Mouse (Mus musculus) granulocyte monocyte progenitor cell, adult 5-6 weeks (primary cell): ENCODE measurements around the gene Zbtb24. TPM values are rescaled to one million over a fixed set of nuclear protein-coding genes. Genes with fewer than 3 reads are reported as not detected.
A peak's percentile ranks its signal among the peaks of the same experiment; 100 is the strongest.
"Not testable (repeated sequence)": the region's sequence is repeated elsewhere in the genome, so short reads cannot be mapped to it uniquely, and the experiment has no call there.

Source experiments
- ATAC-seq: replicated peaks from 2 replicates; pipeline ENCODE4 v1.8.0; 2016; ENCODE audit warnings: mild to moderate bottlenecking, moderate TSS enrichment, inconsistent platforms; ENCODE audit not compliant: poor library complexity, severe bottlenecking
- total RNA-seq, 2 experiments: library from RNA; stranded (forward) in 1 of 2; stranded (reverse) in 1 of 2; fragments of 200-712, 200-1000 nt in 1 of 2; fragments of >200 nt in 1 of 2; fragmentation: Nextera tagmentation in 1 of 2; gene quantifications; 2 replicates each; pipeline ENCODE4 v1.2.3; 2014 to 2017

Zbtb24 gene
- total RNA-seq (2014; fragmentation: Nextera tagmentation), result 11.4 and 14.1 TPM in 2 replicates
- 17.2 and 18.1 TPM in 2 replicates for total RNA-seq (2017)

DNA sequence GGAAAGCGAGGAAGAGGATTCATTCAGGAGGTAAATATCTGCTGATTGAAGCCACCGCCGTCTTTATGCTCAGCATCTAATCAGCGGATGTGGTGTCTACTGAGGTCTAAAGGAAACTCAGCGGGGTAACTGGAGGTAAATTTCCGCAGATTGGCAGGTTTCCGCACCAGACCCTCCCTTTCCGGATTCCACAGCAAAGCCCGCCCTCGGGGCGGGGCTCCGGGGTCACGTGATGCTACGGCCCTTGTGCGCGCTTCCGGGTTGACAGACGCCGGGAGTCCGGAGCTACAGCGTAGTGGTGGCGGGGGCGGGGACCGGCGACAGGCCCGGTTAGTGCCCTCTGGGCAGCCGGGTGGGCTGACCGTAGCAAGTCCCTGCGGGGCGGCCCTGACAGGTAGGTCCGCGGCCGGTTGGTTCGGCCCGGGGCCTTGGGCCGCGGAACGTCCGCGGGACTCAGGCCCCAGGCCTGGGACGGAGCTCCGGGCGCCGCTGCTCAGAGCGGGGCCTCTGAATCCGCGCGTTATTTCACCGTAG, at the start of gene Zbtb24:
Gene Zbtb24, plus strand, starts transcription at position 247 of the 534 bp plus-strand sequence.
- peak; percentile 94 for ATAC-seq

DNA sequence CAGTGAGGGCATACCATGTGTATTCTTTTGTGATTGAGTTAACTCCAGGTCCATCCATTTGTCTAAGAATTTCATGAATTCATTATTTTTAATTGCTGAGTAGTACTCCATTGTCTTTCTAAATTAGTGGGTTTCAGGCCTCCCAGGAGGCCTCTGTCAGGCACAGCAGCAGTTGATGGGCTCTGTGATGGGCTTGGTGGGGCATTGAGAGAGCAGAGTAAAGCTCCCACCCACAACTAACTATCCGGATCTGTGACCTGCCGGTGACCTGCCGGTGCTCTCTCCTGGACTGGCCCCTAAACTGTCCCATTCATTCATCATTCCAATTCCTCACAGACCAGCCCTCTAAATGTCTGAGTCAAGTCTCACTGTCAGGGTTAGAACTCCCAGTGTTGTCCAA, 49.1 kb upstream of the Zbtb24 start:
- ATAC-seq, result no peak

DNA sequence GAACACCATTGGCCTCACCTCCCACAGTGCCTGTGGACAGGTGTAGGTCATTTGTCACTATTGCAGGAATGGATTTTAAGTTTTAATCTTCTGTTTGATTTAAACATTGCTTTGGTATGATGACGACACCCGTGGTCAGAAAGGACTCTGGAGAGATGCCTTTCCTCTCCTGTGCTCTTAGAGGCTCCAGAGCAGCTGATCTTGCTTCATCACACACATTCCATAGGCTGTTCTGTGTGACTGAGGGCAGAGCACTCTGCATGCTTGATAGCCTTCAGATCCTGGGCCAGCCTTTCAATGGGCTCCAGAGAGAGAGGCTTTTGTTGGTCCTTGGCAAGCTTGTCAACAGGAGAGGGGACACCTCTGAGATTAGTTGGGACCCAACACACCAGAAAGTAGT, 46.8 kb upstream of the Zbtb24 start:
- ATAC-seq, result no peak

DNA sequence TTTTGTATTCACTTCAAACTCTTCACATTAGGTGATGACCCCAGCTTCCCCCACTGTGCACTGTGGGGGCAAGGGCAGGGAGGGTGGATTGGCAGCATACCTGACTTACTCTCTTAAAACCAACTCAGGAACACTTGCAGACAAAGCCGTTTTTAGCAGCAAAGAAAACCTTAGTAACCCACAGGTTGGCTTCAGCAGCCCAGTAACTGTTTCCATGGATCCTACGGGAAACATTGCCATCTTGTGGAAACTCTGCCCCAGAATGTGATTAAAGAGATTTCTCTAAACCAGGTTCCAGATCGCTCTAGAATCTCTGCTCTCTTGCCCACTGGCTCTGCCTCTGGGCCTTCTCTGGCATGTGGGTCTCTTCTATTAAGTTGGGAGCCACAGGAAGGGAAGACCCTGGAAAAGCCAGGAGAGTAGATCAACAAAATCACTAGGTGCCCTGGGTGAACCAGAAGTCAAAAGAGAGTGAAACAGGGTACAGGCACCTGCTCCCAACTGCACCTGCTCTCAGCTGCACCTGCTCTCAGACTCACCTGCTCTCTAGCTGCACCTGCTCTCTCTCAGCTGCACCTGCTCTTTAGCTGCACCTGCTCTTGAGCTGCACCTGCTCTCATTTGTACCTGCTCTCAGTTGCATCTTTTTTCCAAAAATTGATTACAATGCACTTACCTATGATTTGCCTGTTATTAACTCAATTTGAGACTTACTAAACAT, 46.1 kb upstream of the Zbtb24 start:
- no peak for ATAC-seq

DNA sequence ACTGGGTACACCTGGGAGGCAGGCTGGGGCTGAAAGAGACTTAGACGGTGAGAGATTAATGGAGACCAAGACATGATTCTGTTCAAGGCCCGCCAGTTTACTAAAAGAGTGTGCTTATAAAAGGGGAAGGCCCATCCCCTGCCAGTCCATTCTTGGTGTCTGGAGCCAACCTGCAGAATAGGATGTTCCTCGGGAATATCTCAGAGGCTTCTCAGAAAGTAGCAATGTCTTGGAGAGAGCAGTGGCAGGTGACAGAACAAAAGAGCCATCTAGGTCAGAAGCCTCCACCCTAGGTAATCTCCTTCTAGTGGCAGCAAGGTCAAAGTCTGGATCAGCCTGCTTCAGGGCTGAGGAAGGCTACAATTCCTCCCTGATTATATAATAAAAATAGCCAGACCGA, 40.0 kb upstream of the Zbtb24 start:
- not testable (repeated sequence) for ATAC-seq

DNA sequence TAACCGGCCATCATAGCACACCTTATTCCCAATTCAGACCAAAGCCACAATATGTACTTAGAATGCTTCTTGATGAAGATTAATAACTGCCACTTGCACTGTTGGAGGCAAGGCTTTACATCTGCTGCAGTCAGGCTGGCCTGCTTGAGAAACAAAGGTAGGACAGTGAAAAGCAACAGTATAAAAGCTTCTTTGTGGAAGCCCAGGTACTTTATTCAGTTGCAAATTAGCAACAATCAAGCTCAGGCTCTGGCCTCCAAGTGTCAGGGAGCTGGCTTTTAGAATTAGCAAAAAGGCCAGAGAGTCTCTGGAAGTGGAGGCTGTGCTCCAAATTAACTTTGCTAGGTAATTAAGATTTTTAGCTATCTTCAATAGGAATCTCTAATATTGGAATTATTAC, 39.4 kb upstream of the Zbtb24 start:
- ATAC-seq, result not testable (repeated sequence)

DNA sequence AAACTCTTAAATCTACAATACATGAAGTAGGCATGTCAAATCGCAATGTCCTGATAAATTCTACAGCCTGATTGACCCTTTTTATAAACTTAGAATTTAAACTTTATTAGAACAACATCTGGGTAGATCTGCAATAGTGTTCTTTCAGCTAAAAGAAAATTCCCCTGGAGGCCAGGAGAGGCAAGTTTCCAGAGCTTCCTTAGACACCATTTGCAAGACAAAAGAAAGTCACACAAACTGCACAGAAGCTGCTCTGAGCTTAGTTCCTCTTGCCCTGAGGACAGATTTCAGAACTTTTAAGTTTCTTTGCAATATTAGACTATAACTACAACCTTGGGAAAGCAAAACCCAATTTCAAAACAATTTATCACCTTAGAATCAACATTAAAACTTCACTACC, 36.7 kb upstream of the Zbtb24 start:
- ATAC-seq, result not testable (repeated sequence)

DNA sequence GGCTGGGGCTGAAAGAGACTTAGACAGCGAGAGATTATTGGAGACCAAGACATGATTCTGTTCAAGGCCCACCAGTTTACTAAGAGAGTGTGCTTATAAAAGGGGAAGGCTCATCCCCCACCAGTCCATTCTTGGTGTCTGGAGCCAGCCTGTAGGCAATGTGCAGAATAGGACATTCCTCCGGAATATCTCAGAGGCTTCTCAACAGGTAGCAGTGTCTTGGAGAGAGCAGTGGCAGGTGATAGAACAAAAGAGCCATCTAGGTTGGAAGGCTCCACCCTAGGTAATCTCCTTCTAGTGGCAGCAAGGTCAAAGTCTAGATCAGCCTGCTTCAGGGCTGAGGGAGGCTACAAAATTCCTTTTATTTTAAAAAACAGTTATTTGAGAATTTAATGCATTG, 34.8 kb upstream of the Zbtb24 start:
- not testable (repeated sequence) for ATAC-seq

DNA sequence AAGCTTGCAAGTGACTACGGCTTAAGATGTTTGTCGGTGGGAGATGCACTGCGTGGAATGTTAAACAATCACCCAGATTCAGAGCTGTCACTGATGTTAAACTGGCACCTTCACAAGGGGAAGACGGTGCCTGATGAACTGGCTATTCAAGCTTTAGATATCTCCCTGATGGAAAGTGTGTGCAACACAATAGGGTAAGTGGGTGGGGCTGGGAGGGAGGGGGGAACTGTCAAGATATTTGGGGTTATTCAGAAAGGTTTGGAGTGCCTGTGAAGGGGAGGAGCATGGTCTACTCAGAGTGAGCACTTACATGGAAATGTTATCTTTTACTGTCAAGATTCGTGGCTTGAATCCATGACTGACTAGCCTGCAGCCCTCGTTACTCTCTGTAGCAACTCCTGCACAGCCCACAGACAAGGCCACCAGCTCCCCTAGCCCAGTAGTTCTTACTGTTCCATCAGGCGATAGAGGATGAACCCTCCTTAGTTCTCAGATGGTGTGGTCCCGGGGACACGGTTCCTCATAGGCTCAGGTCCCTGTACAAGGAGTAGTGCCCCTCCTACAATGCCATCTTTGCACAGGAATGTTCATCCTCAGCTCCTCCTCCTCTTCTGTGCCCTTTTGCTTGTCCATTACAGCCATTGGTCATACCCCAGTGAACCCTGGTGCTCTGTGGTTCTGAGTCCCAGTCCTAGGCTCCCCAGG, 29.5 kb upstream of the Zbtb24 start:
- ATAC-seq, result no peak

DNA sequence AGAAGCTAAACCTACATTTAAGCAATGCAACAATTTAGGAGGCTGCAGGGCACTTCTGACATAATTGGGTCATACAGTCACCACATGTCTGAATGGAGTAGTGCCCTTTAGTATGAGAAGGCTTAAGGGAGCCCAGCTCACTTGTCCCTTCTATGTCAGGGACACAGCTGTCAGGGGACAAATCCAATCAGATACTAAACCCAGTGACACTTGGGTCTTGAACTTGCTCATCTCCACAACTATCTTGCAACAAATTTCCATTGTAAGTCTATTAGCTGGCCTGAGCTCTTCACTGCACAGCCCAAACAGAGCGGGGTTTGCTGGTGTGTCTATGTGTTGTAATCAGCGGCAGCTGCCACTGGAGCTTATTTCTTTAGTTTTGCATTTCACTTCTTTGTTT, 26.5 kb upstream of the Zbtb24 start:
- no peak for ATAC-seq

DNA sequence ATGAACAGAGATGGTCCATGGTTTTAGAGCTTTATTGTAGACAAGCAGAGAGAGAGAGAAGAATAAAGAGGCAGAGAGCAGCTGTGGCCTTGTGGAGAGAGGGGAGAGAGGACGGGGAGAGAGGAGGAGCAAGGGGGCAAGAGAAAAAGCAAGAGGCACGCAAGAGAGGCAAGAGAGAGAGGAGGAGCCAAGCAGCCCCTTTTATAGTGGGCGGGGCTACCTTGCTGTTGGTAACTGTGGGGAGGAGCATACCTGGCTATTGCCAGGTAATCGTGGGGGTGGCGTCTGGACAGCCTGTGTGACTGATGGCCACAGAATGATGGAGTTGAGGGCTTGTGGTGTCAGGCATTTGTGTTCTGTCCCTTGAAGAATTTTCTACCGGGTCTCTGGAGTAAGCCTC, 23.8 kb upstream of the Zbtb24 start:
- no peak for ATAC-seq

DNA sequence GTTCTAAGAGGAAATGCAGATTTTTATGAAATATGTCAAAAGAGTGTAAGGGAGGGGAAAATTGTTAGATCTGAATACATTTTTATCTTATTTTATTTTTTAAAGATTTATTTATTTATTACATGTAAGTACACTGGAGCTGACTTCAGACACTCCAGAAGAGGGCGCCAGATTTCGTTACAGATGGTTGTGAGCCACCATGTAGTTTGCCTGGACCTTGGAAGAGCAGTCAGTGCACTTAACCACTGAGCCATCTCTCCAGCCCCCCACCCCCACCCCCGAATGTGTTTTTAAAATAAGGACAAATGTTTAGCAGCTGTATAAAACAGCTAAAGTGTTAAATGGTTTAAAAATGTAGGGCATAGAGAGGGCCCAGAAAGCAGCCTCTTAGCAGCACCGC, 15.6 kb upstream of the Zbtb24 start:
- ATAC-seq, result no peak

DNA sequence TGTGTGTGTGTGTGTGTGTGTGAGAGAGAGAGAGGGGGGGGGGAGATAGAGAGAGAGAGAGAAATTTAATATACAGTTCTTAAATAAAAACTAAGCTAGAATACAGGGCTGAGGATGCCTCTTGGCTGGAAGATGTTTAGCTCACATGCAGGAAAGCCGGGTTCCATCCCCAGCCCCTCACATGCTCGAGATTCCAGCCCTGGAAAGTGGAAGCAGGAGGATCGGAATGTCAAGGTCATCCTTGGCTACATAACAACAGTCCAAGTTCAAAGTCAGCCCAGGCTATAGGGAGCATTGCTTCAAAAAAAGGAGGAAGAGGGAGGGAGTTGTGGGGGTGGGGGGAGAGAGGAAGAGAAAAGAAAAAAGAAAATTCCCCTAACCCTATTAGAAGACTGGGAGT, 15.0 kb upstream of the Zbtb24 start:
- no peak for ATAC-seq

DNA sequence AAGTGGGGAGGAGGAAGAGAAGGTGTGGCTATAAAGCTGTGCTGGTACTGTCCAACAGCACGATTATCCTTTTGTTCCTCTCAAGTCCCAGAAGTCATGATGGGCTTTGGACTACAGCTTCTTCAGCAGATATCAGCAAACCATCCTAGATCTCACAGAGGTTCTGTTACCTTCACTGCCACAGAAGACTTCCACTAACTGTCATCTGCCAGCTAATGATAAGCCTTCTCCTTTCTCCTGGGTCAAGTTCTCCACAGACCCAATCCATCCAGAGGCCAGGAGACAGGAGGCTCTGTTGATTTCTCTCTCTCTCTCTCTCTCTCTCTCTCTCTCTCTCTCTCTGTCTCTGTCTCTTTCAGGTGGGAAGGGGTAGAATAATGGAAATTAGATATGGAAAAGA, 2.0 kb upstream of the Zbtb24 start:
- ATAC-seq, result no peak

DNA sequence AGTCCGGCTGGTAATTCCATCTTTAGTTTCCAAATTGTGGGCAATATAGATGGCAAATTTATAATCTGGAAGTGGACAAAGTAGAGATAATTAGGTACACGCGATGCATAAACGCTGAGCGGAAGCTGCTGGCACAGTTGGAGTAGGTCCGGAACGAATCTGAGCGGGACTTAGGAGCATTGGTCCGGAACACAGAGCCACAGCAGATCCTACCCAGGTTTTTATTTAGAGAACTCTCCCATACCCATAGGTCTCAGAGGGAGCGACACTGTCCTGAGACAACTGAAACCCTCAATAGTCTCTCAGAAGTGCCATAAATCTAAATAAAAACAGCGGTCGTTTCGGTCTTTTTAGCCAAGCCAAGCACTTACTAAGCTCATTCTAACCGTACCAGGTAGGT, 499 bp upstream of the Zbtb24 start:
- peak; percentile 36; the same call in 1 of the 2 replicates for ATAC-seq

DNA sequence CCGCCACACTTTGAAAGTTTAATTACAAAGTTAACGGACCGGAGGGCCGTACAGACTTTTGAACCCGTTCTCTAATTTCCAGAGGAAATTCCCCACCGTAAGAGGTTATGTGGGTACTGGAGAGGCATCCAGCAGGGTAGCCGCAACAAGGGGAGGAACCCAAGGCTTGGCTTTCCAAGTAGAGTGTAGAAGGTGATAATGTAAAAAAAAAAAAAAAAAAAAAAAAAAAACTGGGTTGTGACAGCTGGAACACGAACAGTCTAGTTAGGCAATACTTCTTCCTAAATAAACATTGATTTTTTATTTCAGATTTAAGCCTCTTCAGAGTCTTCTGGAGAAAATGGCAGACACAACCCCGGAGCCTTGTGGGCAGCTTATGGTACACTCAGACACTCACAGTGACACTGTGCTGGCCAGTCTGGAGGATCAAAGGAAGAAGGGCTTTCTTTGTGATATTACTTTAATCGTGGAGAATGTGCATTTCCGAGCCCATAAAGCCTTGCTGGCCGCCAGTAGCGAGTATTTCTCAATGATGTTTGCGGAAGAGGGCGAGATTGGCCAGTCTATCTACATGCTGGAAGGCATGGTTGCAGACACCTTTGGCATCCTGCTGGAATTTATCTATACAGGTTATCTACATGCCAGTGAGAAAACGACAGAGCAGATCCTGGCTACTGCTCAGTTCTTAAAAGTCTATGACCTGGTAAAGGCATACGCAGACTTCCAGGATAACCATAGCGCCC, 768 bp downstream of the Zbtb24 start:
- no peak for ATAC-seq

DNA sequence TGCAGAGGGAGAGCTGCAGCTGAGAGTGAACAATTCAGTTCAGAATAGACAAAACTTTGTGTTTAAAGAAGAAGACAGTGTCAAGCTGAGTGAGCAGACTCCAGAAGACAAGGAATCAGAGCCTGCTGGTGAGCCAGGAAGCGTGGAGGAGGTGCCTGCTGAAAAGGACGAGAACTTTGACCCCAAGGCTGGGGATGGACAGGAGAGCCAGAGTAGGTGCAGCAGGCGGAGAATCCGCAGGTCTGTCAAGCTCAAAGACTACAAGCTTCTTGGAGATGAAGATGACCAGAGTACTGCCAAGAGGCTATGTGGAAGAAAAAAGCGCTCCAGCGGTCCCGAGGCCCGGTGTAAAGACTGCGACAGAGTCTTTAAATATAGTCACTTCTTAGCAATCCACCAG, 1.5 kb downstream of the Zbtb24 start:
- no peak for ATAC-seq

DNA sequence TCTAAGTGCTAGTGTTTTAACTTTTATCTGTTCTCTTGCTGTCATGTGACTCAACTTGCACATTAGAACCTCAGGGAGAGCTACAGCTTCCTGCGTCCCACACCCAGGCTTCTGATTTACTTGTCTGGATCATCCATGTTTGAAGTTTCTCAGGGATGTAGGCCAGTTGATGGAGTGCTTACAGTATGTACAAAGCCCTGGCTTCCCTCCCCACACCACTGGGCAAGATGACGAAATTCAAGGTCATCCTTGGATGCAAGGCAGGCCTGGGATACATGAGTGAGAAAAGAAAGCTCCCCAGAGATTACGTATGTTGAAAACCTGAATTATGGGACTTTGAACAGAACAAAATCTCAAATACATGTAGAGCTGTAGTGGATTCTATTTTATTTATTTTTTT, 2.6 kb downstream of the Zbtb24 start:
- no peak for ATAC-seq

DNA sequence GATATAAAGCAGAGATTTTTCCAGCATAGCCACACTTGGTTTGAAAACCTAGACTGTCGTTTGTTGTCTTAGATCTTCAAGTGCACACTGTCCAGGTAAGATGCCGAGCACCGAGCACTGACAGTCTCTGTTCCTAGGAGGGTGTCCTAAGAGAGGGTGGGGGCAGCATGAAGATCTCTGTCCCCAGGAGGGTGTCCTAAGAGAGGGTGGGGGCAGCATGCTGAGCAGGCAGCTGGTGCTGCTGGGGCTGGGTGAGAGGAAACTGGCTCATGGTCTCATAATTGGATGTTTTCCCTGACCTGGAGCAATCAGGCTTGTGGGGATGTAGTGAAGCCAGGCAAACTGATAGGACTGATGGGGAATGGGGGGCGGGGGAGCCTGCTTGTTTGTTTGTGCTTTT, 9.8 kb downstream of the Zbtb24 start:
- ATAC-seq, result no peak

DNA sequence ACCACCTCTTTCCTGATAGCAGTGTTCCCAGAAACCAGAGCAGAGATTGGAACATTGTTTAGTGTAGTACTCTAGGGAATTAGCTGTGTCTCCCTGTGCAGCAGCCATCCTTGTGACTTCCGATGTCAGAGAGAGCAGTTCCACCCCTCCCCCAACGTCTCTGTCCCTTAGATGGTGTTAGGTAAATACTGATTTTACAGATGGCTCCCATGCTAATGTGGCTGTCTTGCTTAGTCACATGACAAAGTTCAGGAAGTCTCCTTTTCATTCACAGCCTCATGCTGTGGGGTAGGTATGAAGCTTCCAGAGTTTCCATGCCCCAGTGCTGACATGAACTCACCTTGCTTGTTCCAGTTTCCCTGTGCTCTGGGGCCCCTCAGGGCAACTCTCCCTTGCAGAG, 10.3 kb downstream of the Zbtb24 start:
- ATAC-seq, result no peak
